Mouse (Mus musculus) hindbrain, embryonic 14.5 days (tissue): ENCODE data around the gene Cgn. TPM values are rescaled to one million over a fixed set of nuclear protein-coding genes. Genes with fewer than 3 reads are reported as not detected.

Source experiments
- ATAC-seq: fragments of 200-750 bp; cut with Nextera tagmentation; 2 replicates; pipeline ENCODE4 v1.8.0; 2017; ENCODE audit warnings: moderate number of reproducible peaks, mild to moderate bottlenecking, moderate TSS enrichment, moderate library complexity; ENCODE audit not compliant: low FRiP score
- DNase-seq: peaks from one replicate; pipeline ENCODE4 v3.0.0-alpha.2; 2015; ENCODE audit warnings: low spot score
- H3K27ac ChIP-seq: fragments of 300-500 bp; sonication (generic); 2 replicates; pipeline ENCODE4 v1.5.1; 2014; ENCODE audit warnings: mild to moderate bottlenecking, moderate library complexity
- H3K27me3 ChIP-seq: fragments of 300-500 bp; sonication (generic); 2 replicates; pipeline ENCODE4 v1.6.1; 2014; ENCODE audit warnings: mild to moderate bottlenecking, low read length, mixed read lengths; ENCODE audit not compliant: control insufficient read depth, insufficient read depth
- H3K36me3 ChIP-seq: fragments of 300-500 bp; sonication (generic); replicated peaks from 2 replicates; pipeline ENCODE4 v1.6.1; 2014; ENCODE audit not compliant: control insufficient read depth, insufficient read depth
- H3K4me1 ChIP-seq: fragments of 300-500 bp; sonication (generic); replicated peaks from 2 replicates; pipeline ENCODE4 v1.6.1; 2014; ENCODE audit warnings: antibody characterized with exemption, low read length, mixed read lengths; ENCODE audit not compliant: control insufficient read depth, insufficient read depth
- H3K4me2 ChIP-seq: fragments of 300-500 bp; sonication (generic); replicated peaks from 2 replicates; pipeline ENCODE4 v1.6.1; 2014; ENCODE audit warnings: mild to moderate bottlenecking, moderate library complexity
- H3K4me3 ChIP-seq: fragments of 300-500 bp; sonication (generic); replicated peaks from 2 replicates; pipeline ENCODE4 v1.5.1; 2014; ENCODE audit warnings: mild to moderate bottlenecking, low read length
- H3K9ac ChIP-seq: fragments of 300-500 bp; sonication (generic); 2 replicates; pipeline ENCODE4 v1.6.1; 2014
- H3K9me3 ChIP-seq: fragments of 300-500 bp; sonication (generic); 2 replicates; pipeline ENCODE4 v1.6.1; 2016; ENCODE audit warnings: low read length; ENCODE audit not compliant: control insufficient read depth
- WGBS: fragments of 180-500 bp; shearing (Covaris S2); extraction: QIAGEN DNeasy Blood & Tissue Kit; methylation state at CpG from one replicate; pipeline ENCODE4 v1.1.7; 2014; 5-methylcytosine and 5-hydroxymethylcytosine counted together
- polyA plus RNA-seq: library from polyadenylated mRNA; unstranded; fragments of >200 nt; fragmentation: Nextera tagmentation; extraction: Ambion mirVana; gene quantifications from 2 replicates; pipeline ENCODE4 v1.2.1, GENCODE M21; 2014

Cgn gene
- polyA plus RNA-seq: 8.8 and 9.8 TPM in 2 replicates

DNA sequence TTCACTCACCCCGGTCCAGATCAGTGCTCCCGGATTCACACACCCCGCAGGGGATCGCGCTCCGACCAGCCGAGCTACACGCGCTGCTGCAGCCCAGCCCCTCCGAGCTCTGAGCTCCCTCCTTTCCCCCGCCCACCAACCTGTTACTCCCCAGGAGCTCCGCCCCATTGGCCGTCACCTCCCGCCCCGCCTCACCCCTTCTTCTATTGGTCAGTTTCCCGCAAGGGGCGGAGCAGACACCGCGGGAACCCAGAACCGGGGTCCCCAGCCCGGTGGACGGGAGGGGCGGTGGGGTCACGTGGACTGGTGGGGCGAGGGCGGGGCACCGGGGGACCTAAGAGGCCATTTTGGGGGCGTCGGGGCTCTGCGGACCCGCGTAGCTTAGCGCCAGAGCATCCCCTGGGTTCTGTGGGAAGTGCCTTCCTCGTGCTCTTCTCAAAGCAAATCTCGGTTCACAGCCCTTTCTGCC is at the start of gene Cgn:
Cgn (minus strand) TSS at position 126 of the 469 bp plus-strand sequence.
- 1% methylated on average over 35 of the region's 35 CpGs for WGBS
- Histone ChIP-seq H3K27me3 (no peaks in the 10 kb centered on the region), H3K4me3 (peak within 1 kb of the TSS; percentile 50), H3K36me3 (no peaks in the 10 kb centered on the region), H3K4me2 (peak within 1 kb of the TSS; percentile 73), H3K9me3 (no peaks in the 10 kb centered on the region), H3K9ac (peak within 1 kb of the TSS; percentile 83), H3K4me1 (peaks cover 17% of the 10 kb centered on the region; the same call in 1 of the 2 replicates), H3K27ac (peak within 1 kb of the TSS; percentile 92)
- DNase-seq: peak; percentile 93
- ATAC-seq: peak; percentile 96

DNA sequence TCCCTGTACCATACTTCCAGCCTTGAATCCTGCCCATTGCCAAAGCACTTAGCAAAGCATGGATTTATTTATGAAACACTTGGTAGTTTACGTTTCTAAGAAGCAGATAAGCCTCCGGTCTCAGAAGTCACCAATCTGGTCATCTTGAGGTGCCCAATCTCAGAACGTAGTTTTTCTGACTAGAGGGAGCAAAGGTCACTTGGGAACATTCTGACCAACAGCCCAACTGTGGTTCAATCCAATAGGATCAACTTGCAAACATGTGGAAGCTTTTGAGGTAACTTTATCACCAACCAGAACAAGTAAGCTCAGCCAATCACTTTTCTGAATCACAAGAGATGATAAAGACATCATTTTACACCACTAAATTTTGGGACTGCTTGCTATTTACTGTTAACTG is 49.1 kb upstream of the Cgn start:
- WGBS: 79% methylated on average over 3 of the region's 3 CpGs
- no peaks in the 10 kb centered on the region for H3K27me3 ChIP-seq
- H3K9me3 ChIP-seq: no peaks in the 10 kb centered on the region
- H3K4me2 ChIP-seq: no peak overlapping the region
- no peak overlapping the region for H3K27ac ChIP-seq
- H3K36me3 ChIP-seq: no peaks in the 10 kb centered on the region
- no peak overlapping the region for H3K4me3 ChIP-seq
- H3K9ac ChIP-seq: no peak overlapping the region
- ATAC-seq (no peak), DNase-seq (no peak)
- peaks cover 21% of the 10 kb centered on the region for H3K4me1 ChIP-seq

DNA sequence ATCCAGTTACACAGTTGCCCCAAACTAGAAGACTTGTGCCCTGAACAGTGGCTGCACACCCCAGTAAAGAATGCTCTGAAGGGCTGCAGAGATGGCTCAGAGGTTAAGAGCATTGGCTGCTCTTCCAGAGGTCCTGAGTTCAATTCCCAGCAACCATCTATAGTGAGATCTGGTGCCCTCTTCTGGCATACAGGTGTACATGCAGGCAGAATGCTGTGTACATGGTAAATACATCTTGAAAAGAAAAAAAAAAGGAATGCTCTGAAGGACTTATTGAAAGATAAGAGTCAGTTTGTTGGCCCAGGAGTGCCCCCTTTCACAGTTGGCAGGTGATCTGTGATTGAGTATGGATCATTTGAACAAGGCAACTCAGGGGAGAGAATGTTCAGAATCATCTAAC is 47.1 kb upstream of the Cgn start:
- no peaks in the 10 kb centered on the region for H3K36me3 ChIP-seq
- no peak overlapping the region for H3K9ac ChIP-seq
- H3K27me3 ChIP-seq: no peaks in the 10 kb centered on the region
- no peak overlapping the region for H3K27ac ChIP-seq
- ATAC-seq (no peak), DNase-seq (no peak)
- no peaks in the 10 kb centered on the region for H3K9me3 ChIP-seq
- 0 out of 2 replicates have a peak, but pooled peaks cover 5% of the 10 kb centered on the region for H3K4me1 ChIP-seq
- no peak overlapping the region for H3K4me3 ChIP-seq
- H3K4me2 ChIP-seq: no peak overlapping the region

DNA sequence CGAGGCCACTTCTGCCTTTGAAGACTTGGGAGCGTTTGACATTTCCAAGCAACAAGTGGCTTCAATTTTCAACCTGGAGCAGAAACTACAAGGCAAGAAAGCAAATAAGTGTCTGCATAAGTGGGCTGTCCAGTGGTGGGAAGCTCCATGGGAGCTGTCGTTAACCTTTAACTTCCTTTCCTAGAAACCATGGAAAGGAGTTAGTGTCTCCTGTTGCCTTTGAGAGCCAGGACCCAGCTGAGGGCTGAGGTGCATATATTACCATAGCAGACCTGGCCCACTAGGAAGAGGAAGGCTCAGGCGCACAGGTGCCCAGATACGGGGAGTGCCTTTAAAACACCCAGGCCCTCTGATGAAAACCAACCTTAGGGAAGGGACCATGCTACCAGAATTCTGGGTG is 46.4 kb upstream of the Cgn start:
- H3K36me3 ChIP-seq: no peaks in the 10 kb centered on the region
- no peak overlapping the region for H3K9ac ChIP-seq
- no peaks in the 10 kb centered on the region for H3K9me3 ChIP-seq
- H3K4me2 ChIP-seq: no peak overlapping the region
- no peak overlapping the region for H3K4me3 ChIP-seq
- H3K4me1 ChIP-seq: 0 out of 2 replicates have a peak, but pooled peaks cover 5% of the 10 kb centered on the region
- ATAC-seq (no peak), DNase-seq (no peak)
- H3K27me3 ChIP-seq: no peaks in the 10 kb centered on the region
- WGBS: 79% methylated on average over 5 of the region's 5 CpGs
- H3K27ac ChIP-seq: no peak overlapping the region

DNA sequence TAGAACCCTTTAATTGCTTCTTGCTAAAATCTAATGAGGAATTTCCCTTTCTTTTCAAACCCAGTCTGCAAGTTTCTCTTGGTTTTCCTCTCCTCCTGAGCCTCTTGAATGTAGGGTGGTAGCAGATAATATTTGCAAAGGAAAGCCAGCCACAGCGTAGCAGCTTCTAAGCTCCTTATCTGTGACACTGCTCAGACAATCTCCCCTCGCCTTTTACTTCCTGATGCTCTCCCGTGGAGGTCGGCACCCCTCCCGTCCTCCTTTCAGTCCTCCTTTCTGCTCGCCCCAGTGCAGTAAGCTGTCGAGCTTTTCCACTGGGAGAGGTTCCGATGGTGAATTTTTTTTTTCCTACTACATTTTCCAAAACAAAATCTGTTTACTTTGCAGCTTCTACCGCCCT is 45.8 kb upstream of the Cgn start:
- Histone ChIP-seq H3K27ac (no peak overlapping the region), H3K9ac (no peak overlapping the region), H3K9me3 (no peaks in the 10 kb centered on the region), H3K4me3 (no peak overlapping the region), H3K4me1 (0 out of 2 replicates have a peak, but pooled peaks cover 5% of the 10 kb centered on the region), H3K27me3 (no peaks in the 10 kb centered on the region), H3K36me3 (no peaks in the 10 kb centered on the region), H3K4me2 (no peak overlapping the region)
- no peak for ATAC-seq
- no peak for DNase-seq
- 25% methylated on average over 9 of the region's 9 CpGs for WGBS

DNA sequence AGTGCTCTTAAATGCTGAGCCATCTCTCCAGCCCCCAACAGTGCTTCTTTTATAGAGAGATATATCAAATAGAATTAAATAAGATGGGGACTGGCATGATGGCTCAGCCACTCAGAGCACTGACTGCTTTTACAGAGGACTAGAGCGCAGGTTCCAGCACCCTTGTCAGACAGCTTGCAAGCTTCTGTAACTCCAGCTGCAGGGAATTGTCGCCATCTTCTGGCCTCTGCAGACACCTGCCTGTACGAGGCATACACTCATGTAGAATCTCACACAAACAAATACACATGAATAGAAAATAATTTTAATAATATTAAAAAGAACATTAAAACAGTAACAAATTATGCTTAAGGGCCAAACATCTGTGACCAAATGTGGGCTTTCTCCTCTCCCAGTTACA is 37.8 kb upstream of the Cgn start:
- ATAC-seq: no peak
- H3K4me1 ChIP-seq: peaks cover 3% of the 10 kb centered on the region; the same call in 1 of the 2 replicates
- WGBS: 86% methylated on average over 3 of the region's 3 CpGs

DNA sequence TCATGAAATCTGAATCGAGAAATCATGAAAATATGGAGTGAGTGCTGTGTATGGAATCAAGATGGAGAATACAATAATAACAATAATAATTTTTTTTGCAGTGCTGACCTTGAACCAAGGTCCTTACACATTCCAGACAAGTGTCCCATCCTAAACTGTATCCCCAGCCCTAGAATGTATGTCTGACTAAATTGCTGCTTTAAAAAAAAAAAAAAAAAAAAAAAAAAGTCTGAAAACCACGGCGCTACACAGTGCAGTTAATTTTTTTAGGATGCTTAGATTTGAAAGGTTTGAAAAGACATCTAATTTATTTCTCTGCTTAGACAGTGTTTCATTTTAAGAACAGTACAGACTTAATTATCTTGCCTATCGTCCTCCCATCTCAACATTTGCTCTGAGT is 35.8 kb upstream of the Cgn start:
- Histone ChIP-seq H3K9me3 (no peaks in the 10 kb centered on the region), H3K4me3 (peak overlapping the region; percentile 47), H3K27ac (peak overlapping the region; percentile 91), H3K9ac (peak overlapping the region; percentile 66), H3K36me3 (no peaks in the 10 kb centered on the region), H3K27me3 (no peaks in the 10 kb centered on the region), H3K4me2 (peak overlapping the region; percentile 57), H3K4me1 (peaks cover 3% of the 10 kb centered on the region; the same call in 1 of the 2 replicates)
- ATAC-seq (no peak), DNase-seq (no peak)
- 75% methylated on average over 4 of the region's 4 CpGs for WGBS

More for the DNA sequence above, 37.8 kb upstream of the Cgn start:
- Histone ChIP-seq H3K4me2 (no peak overlapping the region), H3K9ac (no peak overlapping the region), H3K27me3 (no peaks in the 10 kb centered on the region), H3K36me3 (no peaks in the 10 kb centered on the region), H3K9me3 (no peaks in the 10 kb centered on the region), H3K4me3 (no peak overlapping the region), H3K27ac (no peak overlapping the region)
- no peak for DNase-seq

DNA sequence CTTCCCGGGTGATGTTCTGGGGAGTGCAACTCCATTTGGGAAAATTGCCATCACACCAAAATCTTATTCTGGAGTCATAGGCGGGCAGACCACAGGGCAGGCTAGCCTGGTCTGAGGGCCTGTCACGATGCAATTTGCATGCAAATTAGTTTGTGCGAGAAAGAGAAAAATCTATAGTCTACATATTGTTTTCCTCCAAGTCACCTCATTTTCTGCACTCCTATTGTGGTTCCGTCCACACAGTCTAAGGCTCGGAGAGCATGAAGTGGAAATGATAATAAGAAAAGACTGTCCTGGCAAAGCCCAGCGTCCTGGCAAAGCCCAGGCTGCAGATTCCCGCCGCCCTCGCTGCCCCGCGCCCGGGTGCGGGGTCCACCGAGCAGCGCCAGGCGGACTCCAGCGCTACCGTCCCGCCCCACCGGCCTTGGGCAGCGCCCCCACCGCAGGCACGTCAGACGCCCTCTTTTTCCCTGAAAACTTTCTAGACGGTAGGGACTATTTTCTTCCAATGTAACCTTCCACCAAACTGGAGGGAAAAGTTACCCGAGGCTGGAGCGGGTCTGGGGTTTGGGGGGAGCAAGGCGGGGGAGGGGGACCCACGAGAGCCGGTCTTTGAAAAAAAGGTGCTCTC is 34.8 kb upstream of the Cgn start:
- Histone ChIP-seq H3K27ac (peak overlapping the region; percentile 91), H3K4me2 (peak overlapping the region; percentile 57), H3K4me3 (peak overlapping the region; percentile 47), H3K9ac (peak overlapping the region; percentile 66), H3K4me1 (peaks cover 3% of the 10 kb centered on the region; the same call in 1 of the 2 replicates), H3K9me3 (no peaks in the 10 kb centered on the region), H3K36me3 (no peaks in the 10 kb centered on the region), H3K27me3 (no peaks in the 10 kb centered on the region)
- WGBS: 1% methylated on average over 31 of the region's 31 CpGs
- ATAC-seq (peak; percentile 77), DNase-seq (peak; percentile 82)

DNA sequence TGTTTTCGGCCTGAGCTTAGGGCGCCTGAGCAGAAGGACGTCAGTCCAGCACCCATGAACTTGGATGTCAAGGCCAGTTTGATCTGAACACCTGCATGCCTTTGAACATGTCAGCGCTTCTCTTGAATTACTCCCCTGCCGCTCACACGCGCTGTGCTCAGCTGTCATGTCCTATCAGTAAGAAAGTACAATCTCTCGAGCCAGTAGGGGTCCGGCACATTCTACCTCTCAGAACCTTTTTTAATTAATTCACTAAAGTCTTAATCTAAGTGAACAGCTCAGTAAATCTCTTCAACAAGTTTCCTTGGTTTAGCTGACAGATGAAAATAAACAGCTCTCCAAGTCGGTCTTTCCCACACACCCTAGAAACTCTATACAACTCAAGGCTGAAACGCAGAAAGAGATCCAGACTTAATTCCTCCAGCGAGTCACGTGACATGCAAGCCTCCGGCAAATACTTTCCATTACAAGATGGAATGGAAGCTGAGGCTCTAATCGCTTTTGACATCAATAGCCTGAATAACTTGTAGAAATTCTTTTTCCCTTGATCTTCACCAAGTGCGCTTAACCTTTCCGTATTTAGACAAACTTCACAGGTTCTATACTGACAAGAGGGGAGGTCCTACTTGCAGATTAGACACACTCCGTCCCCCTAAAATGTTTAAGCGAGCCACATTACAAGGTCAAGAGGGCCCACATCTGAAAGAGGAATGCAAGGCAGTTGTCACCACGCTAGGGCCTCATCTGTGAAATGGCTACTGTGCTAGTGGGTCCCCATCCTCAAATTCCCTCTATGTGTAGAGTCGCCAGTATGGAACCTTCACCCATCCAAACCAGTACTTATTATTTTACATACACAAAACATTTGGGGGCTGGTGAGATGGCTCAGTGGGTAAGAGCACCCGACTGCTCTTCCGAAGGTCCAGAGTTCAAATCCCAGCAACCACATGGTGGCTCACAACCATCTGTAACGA is 33.4 kb upstream of the Cgn start:
- peak; percentile 31 for DNase-seq
- ATAC-seq: no peak
- no peak overlapping the region for H3K4me2 ChIP-seq
- WGBS: 76% methylated on average over 24 of the region's 24 CpGs
- H3K27ac ChIP-seq: no peak overlapping the region
- H3K27me3 ChIP-seq: no peaks in the 10 kb centered on the region
- H3K9me3 ChIP-seq: no peaks in the 10 kb centered on the region
- no peak overlapping the region for H3K9ac ChIP-seq
- peaks cover 3% of the 10 kb centered on the region; the same call in 1 of the 2 replicates for H3K4me1 ChIP-seq
- no peak overlapping the region for H3K4me3 ChIP-seq
- H3K36me3 ChIP-seq: no peaks in the 10 kb centered on the region
